Mouse (Mus musculus) thymus, adult 2 months (tissue): Measurements from ENCODE around the gene Gm45785. TPM values are rescaled to one million over a fixed set of nuclear protein-coding genes. Genes with fewer than 3 reads are reported as not detected.
A peak's percentile ranks its signal among the peaks of the same experiment; 100 is the strongest.

Experiments used
- DNase-seq: peaks from one replicate; pipeline ENCODE4 v3.0.0; 2021
- H3K27ac ChIP-seq: fragments of 200-500 bp; 2 replicates; pipeline ENCODE4 v1.5.1; 2012; ENCODE audit warnings: low read length, control low read depth; ENCODE audit not compliant: control insufficient read depth, insufficient read depth
- H3K27me3 ChIP-seq: fragments of 200-500 bp; 2 replicates; pipeline ENCODE4 v1.6.1; 2012; ENCODE audit warnings: mild to moderate bottlenecking, low read length, moderate library complexity, mixed read lengths; ENCODE audit not compliant: control insufficient read depth, insufficient read depth
- H3K36me3 ChIP-seq: fragments of 200-500 bp; 2 replicates; pipeline ENCODE4 v1.6.1; 2012; ENCODE audit warnings: mild to moderate bottlenecking, low read length, moderate library complexity; ENCODE audit not compliant: control insufficient read depth, insufficient read depth
- H3K4me1 ChIP-seq: fragments of 200-500 bp; replicated peaks from 2 replicates; pipeline ENCODE4 v1.6.1; 2012; ENCODE audit warnings: low read length; ENCODE audit not compliant: control insufficient read depth, insufficient read depth
- H3K4me3 ChIP-seq: fragments of 200-500 bp; 2 replicates; pipeline ENCODE4 v1.5.1; 2012; ENCODE audit warnings: mild to moderate bottlenecking, low read length, control low read depth, moderate library complexity; ENCODE audit not compliant: control insufficient read depth, insufficient read depth
- CTCF ChIP-seq: fragments of 200-500 bp; IDR thresholded peaks from 2 replicates; pipeline ENCODE4 v1.5.1; 2012; ENCODE audit warnings: mild to moderate bottlenecking, control low read depth, low read length, moderate library complexity, borderline replicate concordance; ENCODE audit not compliant: control insufficient read depth, poor library complexity, insufficient read depth; ENCODE audit errors: extremely low read depth
- POLR2A ChIP-seq: fragments of 200-500 bp; IDR thresholded peaks from 2 replicates; pipeline ENCODE4 v1.6.1; 2012; ENCODE audit warnings: mild to moderate bottlenecking, low read length, control low read depth, moderate library complexity; ENCODE audit not compliant: control insufficient read depth, poor library complexity, insufficient read depth; ENCODE audit errors: extremely low read depth
- WGBS: fragments of 180-500 bp; shearing (Covaris S2); methylation state at CpG from one replicate; pipeline ENCODE4 v1.1.7; 2018; 5-methylcytosine and 5-hydroxymethylcytosine counted together
- polyA plus RNA-seq: library from polyadenylated mRNA; depleted of rRNA; stranded (reverse); fragments of >200 nt; gene quantifications from 2 replicates; pipeline ENCODE4 v1.2.3, GENCODE M21; 2012; rRNA removed

Gene Gm45785
- polyA plus RNA-seq, result not detected in 2 replicates

DNA sequence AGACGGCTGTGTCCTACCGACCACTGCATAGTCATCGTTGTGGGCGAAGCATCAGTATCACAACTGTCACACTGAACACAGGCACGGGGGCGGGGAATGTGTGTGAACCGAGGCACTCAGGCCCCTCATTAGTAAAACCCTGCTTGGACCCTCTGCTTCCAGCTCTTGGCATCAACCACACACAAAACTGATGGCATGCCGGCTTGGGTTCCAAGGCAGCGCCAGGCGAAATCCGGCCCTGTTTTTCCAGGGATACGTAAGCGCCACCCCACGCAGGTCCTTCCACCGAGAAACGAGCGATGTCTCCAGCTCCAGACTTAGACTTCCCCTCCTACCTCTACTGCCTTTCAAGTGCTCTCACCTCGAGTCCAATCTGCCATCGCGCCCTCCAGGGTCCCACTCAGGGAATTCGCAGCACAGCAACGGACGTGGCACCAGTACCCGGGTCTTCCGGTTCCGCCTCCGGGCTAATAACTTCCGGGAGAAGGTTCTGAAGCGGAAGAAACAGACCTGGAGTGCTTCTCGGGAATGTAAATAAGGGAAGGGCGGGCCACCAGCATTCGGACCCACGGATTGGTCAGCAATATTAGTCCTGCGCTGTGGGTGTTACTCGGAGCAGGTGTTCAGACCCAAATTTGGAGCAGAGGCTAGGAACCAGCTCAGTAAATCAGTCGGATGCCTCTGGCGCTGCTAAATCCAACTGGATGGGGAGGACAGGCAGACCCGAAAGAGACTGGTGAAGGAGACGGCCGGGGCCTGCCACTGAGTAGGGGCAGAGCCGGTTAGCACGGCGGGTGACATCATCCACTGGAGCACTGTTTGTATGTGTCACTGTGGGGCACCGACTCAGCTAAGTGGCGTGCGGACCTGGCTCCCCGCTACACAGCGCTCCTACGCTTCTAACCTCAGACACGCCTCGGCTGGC is at the start of gene Gm45785:
Gene Gm45785 (minus strand): TSS at position 472 of the 925 bp plus-strand sequence.
- Histone ChIP-seq H3K4me3 (peak within 1 kb of the TSS; percentile 98), H3K4me1 (peaks cover 27% of the 10 kb centered on the region), H3K36me3 (peaks cover 15% of the 10 kb centered on the region), H3K27ac (peak within 1 kb of the TSS; percentile 77), H3K27me3 (no peaks in the 10 kb centered on the region)
- WGBS, result under 1% methylated on average over 51 of the region's 51 CpGs
- peak; percentile 57 for DNase-seq
- no peak for TF ChIP-seq CTCF
- peak; percentile 14 for TF ChIP-seq POLR2A

GRCm38 (mm10) chr7:140905642-140906081 is 49.5 kb upstream of the Gm45785 start:
- Histone ChIP-seq H3K27ac (no peak overlapping the region), H3K27me3 (no peaks in the 10 kb centered on the region), H3K4me1 (peaks cover 8% of the 10 kb centered on the region), H3K4me3 (no peak overlapping the region), H3K36me3 (no peaks in the 10 kb centered on the region)
- TF ChIP-seq POLR2A (no peak), CTCF (no peak)
- WGBS, result 99% methylated on average over 2 of the region's 2 CpGs
- DNase-seq, result no peak

DNA sequence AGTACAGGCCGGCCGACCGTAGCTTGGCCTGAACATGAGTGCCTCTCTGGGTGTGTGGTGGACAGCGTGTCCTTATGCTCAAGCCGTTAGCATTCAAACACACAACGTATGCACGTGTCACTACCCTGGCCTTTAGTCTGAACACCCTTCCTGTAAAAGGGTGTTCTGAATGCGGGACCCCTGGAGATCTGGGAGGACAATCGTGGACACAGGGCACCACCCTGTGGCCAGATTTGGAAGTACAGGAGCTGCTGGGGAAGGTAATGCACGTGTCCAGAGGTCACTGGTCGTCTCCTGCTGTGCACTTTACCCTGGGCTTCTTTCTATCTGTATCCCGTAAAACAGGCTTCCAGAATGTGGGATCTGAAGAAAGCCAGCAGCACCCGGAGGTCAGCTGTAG is 47.1 kb upstream of the Gm45785 start:
- TF ChIP-seq CTCF (peak; percentile 90; the same call in 1 of the 2 replicates), POLR2A (no peak)
- no peaks in the 10 kb centered on the region for H3K27me3 ChIP-seq
- no peaks in the 10 kb centered on the region for H3K4me1 ChIP-seq
- DNase-seq, result peak; percentile 82
- no peaks in the 10 kb centered on the region; the same call in 1 of the 2 replicates for H3K36me3 ChIP-seq
- WGBS, result 28% methylated on average over 13 of the region's 13 CpGs
- no peak overlapping the region for H3K4me3 ChIP-seq
- no peak overlapping the region for H3K27ac ChIP-seq

DNA sequence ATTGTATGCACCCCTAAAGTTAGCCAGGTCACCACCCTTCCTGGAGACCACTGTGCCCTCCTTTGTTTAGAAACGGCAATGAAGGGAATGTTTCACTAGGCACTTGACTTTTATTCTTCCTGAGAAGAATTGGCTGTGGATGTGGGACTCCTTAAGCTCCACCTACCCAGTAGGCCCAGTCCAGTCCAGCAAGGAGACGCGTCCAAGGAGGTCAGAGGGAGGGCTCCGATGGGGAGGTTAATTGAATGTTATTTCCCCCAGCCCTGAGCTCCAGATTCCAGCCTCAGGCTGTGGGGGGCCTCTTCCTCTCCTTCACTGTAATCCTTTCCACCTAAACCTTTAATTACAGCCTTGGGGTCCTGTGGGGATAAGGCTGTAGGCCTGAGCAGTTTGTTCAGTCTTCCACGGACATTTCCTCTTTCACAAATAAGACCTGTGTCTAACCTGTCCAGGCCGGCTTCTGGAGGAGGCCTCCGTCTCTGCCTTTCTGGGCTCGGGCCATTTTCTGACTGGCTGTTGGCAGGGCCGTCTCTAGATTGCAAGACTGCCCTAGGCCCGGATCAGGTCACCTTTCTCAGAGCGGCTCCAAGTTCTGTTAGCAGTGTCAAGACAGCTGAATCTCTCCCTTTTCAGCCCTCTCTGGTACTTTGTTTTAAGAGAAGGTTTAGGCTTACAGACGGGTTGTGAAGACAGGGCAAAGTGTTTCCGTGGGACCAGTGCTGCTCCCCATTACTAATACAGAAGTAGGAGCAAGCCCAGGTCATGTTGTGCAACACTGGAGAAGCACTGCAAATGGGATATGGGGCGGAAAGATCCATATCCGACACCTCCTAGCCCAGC is 46.1 kb upstream of the Gm45785 start:
- no peaks in the 10 kb centered on the region for H3K4me1 ChIP-seq
- H3K27ac ChIP-seq, result no peak overlapping the region
- no peaks in the 10 kb centered on the region for H3K27me3 ChIP-seq
- TF ChIP-seq POLR2A, result no peak
- no peak for TF ChIP-seq CTCF
- WGBS, result 93% methylated on average over 15 of the region's 15 CpGs
- H3K4me3 ChIP-seq, result no peak overlapping the region
- H3K36me3 ChIP-seq, result peaks cover 7% of the 10 kb centered on the region
- DNase-seq, result no peak

DNA sequence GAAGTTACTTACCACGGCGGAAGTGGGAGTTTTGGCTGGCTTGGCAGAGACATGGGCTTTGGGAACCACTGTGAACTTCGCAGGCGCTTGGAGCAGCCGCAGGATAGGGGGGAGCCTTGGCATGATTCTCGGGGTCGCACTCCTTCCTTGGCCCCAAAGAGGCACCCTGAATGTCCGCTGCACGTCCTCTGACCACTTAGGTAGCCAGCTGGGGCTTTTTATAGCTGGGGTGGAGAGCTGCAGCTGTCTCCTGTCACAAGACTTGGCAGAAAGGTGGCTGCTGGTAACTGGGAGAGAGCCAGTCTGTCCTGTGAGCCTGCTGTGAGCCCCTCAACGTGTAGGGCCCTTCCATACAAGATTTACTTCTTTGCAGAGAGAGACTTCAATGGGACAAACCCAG is 44.1 kb upstream of the Gm45785 start, which contains the start of gene Cox8b:
Gene Cox8b (minus strand): TSS at position 227 of the 400 bp plus-strand sequence.
- Histone ChIP-seq H3K4me1 (no peaks in the 10 kb centered on the region), H3K27me3 (no peaks in the 10 kb centered on the region), H3K36me3 (peaks cover 12% of the 10 kb centered on the region), H3K4me3 (no peak within 1 kb of the TSS), H3K27ac (no peak within 1 kb of the TSS)
- TF ChIP-seq CTCF (no peak), POLR2A (no peak)
- 83% methylated on average over 10 of the region's 10 CpGs for WGBS
- DNase-seq, result no peak

GRCm38 (mm10) chr7:140899121-140899520 is 43.0 kb upstream of the Gm45785 start:
- no peaks in the 10 kb centered on the region for H3K4me1 ChIP-seq
- H3K27ac ChIP-seq, result no peak overlapping the region
- no peak overlapping the region for H3K4me3 ChIP-seq
- H3K27me3 ChIP-seq, result no peaks in the 10 kb centered on the region
- H3K36me3 ChIP-seq, result peaks cover 21% of the 10 kb centered on the region
- no peak for DNase-seq
- 94% methylated on average over 3 of the region's 3 CpGs for WGBS
- TF ChIP-seq CTCF (no peak), POLR2A (no peak)
